Mouse (Mus musculus) mesoderm, embryonic 11.5 days (tissue): ENCODE measurements around the gene Mn1.

Experiments used
- DNase-seq: peaks from one replicate; pipeline ENCODE4 v3.0.0-alpha.2; 2012; ENCODE audit warnings: low read depth, low spot score

The Mn1 gene

DNA sequence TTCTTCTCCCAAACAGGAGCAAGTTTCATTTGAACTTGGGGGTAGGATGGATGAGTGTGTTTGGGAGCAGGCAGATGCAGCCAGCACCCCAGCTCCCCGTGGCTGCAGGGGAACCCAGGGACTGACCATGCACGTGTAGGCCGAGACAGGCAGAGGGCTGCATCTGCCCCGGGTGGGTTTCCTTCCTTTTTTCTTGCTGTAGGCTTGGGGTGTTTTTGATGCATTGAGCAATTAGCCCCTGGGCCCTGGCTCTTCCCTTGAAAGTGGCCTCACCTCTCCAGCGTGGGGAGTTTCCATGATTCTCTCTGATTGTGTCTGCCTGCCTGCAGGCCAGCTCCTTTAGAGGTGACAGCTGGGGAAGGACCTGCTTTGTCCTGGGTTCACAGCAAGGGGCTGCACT is 15.7 kb downstream of the Mn1 start:
- DNase-seq = no peak

DNA sequence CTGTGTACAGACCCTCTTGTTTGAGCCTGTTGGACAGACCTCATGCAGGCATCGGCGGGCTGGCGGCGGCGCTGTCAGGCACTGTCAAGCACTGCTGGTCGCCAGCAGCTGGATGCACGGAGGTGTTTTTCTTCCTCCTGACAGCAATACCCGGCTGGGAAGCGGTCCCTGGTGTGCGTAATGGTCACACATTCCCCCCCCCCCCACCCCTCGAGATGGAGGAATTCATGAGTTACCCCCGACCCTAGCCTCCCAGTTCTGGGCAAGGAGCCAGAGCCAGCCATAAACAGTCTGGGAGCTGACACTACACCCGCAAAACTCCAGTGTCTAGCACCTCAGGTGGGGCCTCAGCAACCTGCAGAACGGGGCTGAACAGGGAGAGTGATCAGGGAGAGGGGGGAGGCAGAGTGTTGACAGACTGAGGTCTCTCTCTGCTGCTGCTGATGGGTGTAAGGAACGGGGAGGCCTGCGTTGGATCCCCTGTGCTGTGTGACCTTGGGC is 17.2 kb downstream of the Mn1 start:
- peak; percentile 57 for DNase-seq

DNA sequence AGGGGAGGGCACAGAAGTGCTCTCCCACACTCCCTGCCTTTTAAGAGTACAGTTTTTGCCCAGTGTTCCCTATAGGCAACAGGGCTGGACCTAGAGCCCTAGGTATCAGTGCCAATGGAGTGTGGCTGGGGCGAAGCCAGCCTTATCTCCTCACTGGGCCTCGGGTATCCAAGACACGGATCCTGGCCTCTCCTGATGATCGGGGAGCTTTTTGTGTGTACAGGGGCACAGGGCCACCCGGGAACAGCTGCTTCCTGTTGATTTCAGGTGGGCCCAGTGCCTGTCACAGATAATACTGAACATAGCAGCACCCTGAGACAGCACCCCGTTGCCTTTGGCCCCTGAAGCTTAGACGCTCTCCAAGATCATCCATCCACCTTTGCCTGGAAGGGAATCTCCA is 19.1 kb downstream of the Mn1 start:
- DNase-seq = no peak

DNA sequence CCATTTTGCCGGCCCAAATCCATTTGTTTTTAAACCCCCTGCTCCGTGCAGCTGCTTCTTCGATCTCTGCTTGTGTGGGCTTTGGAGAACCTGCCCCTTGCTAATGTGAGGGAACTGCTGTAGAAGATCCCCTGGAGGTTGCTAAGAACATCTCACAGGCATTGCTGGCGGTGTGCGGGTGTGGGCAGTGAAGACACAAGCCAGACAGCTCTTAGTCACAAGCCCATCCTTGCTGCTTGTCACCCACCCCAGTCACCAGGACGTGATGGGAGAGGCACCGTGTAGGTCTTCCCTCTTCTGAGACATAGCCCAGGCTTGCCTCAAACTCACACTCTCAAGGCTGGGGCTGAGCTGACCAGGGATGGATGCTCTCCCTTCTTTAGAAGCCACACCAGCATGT is 20.0 kb downstream of the Mn1 start:
- DNase-seq = no peak

DNA sequence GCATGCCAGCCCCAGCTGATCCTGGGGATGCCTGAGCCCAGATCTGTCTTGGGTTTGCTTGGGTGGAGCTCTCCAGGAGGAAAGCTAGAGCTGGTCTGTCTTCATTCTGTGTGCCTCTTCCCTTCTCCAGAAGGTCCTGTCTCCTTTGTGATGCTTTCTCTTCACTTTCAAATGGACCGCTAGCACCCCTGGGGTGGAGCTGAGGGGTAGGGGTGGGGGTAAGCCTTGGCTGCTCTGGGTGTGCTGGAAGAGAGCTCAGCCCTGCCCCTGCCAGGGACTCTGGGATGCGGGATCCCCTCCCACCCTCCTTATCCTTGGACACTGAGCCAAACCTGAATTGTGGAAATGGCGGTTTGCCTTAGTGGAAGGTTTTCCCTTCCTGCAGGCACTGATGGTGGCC is 21.2 kb downstream of the Mn1 start:
- no peak for DNase-seq

DNA sequence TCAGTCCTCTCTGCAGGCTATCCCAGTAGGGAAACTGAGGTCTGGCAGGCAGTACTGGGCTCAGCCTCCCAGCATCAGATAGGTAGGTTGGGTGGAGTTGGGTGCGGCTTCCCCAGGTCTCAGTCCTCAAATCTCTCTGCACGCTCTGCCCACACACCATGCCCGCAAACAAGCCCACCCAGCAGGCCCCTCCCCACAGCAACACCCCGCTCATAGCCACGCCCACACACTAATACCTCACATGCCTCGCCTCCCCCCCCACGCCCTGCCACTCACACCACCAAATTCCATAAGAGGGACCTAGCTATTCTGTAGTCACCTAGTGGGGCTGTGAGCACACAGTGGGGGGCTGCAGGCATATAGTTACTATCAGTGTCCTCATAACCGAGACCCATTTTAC is 21.7 kb downstream of the Mn1 start:
- DNase-seq = no peak

DNA sequence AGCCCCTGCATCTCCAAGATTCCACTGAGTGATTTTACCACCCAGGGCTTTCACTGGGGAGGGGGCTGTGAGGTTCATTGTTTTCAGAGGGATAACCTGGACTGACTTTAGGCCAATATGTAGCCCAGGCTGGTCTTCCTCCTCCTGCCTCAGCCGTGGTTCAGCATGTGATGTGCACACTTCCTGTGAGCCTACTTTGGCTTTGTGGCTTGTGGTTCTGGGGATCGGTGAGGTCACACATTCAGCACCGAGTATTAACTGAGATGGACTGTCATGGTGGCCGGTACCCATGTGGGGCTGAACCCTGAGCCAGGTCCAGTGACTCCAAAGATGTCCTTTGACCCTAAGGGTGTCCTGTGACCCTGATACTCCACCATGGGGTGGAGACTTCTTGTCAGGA is 23.1 kb downstream of the Mn1 start:
- DNase-seq = no peak

DNA sequence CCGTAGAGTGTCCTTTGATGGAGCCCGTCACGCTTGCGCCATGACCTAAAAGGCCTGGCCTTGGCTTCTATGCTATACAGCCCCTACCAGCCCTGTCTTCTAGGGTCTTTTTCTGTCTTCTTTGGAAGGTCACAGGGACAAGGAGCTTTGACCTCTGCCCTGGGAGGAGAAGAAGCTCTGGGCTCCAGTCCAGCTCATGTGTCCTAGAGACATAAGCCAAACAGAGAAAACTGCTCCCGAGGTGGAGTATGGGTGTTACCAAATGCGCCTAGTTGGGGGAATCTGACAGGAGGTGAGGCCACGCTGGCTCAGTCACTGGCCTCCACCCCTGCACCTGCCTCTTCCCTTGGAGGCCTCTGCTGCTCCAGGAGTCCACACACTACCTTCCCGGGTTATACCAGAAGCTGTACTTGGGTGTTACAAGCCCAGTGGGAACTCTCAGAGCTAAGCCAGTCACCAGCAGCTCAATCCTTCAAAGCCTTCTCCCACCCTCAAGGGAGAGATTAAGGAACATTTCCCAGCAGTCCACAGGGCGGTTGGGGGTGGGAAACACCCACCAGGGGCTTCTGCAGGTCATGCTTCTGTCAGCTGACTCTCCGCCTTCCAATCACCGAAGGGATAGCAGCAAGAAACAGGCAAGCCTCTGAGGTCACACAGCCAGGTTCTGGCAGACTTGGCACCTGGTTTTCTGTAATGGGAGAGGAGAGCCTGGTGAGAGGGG is 25.1 kb downstream of the Mn1 start:
- DNase-seq = no peak

DNA sequence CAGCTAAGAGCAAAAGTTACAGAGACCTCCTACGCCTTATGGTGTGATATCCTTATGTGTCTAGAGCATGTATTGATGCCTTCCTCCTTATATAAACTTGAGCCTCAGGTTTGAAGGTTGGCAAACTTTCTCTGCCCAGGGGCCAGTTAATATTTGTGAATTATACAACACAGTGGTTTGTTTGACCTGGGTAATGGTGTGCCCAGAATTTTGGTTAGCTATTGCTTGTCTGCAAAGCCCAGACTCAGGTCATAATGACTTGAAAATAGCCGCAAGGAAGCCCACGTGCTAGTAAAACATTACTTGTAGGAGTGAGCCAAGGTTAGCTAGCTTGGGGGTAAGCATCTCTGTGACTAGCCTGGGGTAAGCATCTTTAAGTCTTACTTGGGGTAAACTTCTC is 26.5 kb downstream of the Mn1 start:
- no peak for DNase-seq

DNA sequence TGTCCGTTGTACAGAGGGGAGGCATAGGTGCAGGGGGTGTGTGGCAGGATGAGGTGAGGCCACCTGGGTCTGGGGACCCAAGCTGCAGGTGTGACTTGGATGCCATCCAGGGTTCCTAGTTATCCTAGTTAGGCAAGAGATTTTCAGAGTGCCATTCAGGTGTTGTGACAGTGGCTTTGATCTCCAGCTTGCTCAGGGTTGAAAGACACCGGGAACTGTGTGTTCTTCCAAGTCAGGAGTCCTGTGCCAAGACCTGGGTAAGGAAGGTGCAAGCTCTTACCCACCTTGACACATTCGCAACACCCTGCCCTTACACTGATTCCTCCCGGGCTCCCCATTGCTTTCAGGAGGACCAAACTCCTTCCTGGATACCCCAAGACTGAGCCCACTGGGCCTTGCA is 27.2 kb downstream of the Mn1 start:
- no peak for DNase-seq

DNA sequence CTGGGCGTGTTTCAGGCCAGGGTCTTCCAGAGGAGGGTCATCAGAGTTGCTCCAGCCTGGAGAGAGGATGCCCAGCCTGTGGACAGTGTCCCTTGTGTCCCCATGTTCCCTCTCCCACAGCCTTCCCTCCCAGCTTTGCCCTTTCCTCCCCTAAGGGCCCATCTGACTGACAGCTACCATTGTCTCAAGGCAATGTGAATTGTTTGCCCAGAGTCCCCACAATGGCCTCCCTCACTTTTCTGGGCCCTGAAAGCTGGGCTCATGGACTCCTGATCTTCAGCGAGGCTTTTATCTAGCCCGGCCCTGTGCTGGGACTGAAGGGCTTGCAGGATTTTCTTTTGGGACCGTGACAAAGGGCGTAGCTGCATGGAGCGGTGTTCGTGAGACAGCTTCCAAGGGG is 29.5 kb downstream of the Mn1 start:
- peak; percentile 19 for DNase-seq

DNA sequence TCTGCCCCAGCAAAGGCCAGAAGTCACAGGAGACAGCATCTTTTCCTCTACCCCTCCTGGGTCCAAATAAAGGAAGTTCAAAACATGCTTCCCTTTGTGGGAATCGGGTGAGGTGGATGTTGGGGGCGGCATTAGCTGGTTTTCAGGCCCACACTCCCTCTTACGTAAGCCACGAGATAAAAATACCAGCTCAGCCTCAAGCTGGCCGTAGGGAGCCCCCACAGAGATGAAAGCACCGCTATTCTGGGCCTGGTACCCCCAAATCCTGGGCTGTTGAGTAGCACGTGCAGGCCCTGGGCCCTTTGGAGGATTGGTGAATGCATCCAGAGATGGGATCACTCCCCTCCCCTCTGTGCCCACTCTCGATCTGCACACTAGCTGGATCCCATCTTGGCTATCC is 32.5 kb downstream of the Mn1 start:
- DNase-seq = no peak

DNA sequence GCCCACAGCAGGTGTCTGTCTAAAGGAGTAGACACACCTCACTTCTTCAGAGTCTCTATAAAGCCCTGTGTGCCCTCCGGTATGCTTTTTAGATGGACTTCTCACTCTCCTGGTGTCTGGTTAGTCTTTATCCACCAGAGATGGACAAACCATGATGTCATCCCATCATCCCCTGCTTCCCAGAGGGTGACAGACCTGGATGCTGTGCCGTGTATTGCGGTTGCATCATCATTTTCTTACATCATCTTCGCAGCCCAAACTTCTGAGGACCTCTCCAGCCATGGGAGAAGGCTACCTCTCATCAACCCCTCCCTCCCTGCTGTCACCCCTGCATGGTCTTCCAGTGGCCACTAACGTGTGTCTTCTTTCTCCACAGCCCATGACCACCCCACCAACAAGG is 37.1 kb downstream of the Mn1 start:
- DNase-seq = no peak

DNA sequence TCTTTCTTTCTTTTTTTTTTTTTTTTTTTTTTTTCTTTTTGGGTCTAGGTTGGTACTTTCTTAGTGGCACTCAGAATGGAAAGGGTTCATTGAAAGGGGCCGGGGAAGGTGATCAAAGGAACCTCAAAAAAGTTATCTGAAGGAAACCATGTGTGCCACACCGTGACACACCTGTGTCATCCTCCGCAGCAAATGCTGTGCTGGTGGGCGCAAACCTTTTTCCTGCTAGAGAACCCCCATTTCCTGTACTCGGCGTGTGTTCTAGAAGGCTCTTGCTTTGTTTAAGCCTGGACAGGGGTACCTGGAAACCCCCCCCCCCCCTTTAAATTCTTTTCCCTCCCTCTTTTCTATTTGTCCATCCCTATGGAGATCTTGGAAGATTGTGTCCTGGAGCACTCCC is 37.7 kb downstream of the Mn1 start:
- no peak for DNase-seq

DNA sequence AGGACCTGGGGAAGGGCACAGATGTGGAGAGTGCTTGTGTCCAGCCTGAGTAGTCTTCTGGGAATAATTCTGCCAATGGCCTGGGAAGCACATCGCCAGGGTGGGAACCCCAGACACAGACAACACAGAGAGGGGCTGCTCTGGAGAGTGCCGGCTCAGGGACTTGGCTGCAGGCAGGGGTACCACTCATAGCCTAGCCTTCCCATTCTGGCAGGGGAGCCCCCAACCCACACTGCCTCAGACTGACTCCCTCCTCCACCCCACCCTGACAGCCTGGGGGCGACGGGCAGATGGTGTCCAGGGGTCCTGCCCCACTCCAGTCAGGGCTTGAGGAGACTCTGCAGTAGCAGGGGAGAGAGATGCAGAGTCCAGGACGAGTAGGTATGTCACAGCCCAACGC is 41.5 kb downstream of the Mn1 start:
- no peak for DNase-seq

DNA sequence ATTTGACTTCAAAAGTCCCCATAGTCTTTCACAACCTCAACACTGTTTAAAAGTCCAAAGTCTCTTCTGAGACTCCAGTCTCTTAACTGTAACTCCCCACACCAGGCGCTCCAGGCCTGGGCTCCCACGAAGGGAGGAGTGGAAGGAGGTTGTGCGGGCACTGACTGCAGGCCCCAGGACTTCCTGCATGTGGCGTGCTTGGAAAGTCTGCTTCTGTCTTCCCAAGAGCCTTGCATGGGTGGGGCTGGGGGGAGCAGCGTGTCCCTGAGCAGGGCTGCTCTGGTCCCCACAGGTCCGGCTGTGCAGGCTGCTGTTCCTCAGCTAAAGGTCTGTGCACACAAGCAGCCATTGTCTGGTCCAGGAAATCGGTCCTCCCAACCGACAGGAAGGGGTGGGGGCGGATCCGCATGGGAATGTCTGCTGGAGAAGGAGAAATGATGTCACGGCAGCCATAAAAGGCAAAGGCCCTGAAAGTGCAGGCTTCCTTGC is 48.7 kb downstream of the Mn1 start:
- peak; percentile 40 for DNase-seq

DNA sequence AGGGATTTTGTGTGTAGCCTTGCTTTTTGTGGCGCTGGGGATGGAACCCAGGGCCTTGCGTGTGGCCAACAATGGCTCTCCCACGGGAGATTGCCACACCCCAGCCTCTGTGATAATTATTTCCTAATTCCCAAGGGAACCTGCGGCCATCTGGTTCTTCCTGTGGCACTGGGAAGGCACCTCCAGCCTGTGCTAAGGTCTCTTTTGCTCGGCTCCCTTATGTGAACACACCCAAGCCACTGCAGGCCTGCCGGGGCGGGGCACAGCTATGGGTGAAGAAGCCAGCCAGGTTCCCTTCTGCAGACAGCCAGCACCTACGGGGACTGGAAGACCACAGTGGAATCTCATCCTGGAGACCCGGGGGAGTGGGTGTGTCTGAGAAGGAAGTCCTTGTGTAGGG is 49.3 kb downstream of the Mn1 start:
- DNase-seq = no peak

DNA sequence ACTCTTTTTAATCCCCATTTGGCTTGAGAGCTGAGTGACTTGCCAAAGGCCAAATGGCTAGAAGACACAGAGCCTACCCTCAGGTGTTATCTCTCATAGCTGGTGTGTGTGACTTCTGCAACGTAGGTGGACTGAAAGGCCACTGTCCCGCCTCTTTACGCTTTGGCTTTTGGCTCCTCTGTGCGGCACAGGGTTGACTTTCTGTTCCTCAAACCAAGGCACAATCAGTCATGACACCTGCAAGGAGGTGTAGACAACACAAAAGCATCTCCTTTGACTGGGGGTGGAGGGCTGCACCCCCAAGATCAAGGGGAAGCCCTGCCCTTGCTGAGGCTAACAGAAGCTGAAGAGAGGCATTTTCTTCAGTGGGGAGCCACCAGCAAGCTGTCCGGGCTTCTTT is 50.5 kb downstream of the Mn1 start:
- DNase-seq = no peak

DNA sequence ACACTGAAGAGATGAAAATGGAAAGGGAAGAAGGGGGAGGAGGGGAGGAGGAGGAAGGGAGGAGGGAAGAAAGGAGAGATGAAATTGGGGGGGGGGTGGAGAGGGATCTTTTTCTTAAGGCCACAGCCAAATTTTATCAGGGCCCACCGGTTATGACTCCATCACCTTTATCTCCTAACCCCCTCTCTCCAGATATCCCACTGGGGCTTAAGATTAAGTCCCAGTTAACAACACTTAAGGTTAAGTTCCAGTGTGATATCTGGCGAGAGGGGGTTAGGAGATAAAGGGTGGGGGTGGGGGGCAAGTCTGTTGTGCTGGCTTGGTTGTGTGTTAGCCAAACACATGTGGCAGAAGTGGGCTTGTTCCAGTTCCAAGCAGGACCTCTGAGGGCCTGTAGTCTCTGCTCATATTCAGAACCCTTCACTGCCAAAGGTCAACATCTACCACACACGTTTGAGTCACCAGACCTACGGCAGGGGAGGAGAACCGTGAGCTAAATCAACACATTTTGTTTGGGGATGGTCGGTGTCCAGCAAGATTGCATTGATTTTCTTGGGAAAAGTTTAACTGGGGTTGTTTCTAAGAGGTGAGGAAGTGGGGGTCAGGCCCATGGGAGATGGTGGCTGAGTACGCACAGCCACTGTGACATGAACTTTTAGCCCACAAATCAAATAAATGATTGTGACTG is 52.2 kb downstream of the Mn1 start:
- DNase-seq = no peak

DNA sequence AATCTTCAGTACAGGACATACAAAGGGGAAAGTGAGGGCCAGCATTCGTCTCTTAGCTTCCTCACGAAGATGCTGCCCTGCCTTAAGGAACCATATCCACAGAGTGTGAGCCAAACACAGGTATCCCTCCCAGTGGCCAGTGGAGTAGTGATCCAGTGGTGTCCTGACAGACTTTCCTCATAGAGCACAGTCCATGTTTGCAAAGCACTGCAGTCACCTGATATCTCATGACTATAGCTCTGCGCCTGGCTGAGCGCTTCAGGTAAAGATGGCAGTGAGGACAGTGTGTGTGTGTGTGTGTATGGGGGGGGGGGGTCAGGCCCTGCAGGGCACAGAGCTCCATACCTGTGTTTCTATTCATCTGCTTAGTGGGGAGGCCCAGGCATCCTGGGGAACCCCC is 53.7 kb downstream of the Mn1 start:
- DNase-seq = no peak

DNA sequence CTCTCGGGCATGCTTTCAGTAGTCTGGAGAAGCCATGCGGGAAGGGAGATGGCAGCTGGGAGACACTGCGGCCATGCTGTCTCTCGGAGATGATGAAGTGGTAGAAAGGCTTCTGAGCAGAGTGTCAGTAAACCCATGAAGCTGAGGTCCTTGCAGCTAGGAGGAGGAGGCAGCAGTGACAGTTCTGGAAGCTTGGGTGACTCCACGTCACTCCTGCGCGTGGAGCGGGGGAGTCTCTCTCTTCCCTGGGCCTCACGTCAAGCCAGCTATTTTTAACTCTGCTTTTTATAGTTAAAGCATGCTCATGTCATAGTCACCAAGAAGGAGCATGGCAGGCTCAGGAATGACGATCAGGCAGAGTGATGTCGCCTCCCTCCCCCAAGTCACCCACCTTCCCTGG is 56.3 kb downstream of the Mn1 start:
- DNase-seq = no peak

DNA sequence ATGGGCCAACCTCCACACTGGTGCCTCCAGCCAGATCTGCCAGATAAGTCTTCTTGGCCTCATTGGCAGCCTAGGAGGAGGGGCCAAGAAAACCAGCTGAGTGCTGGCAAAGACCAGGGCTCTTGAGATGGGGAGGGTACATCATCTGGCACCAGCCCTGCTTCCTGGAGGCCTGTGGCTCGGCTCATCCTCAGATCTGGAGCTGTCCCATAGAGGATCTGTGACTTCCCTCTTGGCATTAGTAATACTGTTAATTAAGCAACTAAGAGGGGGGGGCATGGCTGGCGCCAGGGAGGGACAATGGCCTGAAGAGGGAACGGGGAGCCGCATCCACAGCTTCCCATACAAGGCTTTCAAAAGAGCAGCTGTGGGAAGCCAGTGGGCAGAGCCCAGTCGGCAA is 58.6 kb downstream of the Mn1 start:
- no peak for DNase-seq

DNA sequence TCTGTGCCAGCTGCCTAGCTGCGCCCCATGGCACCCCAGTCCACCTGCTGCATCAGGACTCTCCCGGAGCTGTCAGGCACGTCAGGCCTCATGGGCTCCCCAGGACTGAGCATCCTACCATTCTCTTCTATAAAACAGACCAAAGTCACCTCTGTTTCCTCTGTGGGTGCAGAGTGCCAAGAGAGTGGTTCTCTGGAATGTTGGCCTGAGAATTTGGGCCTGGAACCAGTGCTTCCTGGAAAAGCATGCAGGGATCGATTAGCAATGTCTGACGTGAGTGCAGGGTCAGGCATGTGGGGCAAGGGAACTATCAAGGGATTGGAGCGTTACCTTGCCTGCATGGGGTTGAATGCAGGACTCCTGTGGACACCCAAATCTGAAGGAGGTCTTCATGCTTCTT is 59.0 kb downstream of the Mn1 start:
- no peak for DNase-seq
